Mouse (Mus musculus) left cerebral cortex, adult 11 months (tissue): ENCODE data around the gene Cachd1.

Experiments used
- DNase-seq: peaks from one replicate; pipeline ENCODE4 v3.0.0; 2022; ENCODE audit warnings: low spot score

Gene Cachd1

DNA sequence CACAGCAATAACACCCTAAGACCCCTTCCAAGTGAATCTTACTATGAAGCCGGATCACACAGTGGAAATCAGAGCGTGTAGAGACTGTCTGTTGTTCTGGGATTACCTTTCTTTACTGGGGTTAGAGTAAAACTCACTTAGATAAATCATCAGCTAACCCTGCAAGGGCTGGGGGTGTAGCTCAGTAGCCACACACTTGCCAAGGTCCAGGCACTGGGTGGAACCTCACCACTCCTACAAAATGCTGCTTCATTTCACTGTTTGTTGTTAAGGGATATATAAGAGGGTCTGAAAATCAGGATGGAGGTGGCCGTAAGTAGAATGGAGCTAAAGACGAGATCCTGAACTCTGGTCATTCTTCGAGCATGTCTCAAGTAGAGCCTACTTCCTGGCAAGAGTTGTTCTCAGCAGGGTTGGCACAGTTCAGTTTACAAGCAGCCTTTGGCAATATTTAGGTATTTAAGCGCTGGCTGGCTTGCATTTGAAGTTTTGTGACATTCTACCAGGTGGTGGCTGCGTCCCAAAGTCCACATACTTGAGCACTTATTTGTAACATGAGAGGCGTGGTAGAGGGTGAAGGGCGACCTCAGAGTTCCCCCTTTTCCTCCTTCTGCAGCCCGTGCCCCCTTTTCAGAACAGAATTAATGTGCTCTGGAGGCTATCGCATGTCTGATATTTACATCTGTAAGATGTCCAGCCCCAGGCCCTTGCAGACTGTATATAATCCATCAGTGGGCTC is 146.5 kb downstream of the Cachd1 start:
- no peak for DNase-seq

DNA sequence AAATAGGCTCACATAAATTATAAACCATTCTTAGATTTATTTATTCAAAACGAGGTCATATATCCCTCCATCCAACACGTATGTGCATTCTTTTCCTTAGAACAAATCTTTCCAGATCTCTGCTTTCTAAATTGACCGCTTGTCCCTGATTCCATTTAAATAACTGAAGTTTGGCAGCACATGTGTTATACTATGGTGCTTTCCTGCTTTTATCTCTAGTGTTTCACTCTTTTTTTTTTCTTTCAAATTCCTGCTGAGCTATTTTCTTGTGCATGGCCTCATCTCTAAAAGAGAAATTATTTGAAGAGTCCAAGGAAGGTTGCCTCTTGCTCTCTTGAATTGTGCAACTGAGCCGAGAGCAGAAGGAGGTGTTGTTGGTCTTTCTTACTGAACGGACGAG is 147.1 kb downstream of the Cachd1 start:
- DNase-seq, result no peak

DNA sequence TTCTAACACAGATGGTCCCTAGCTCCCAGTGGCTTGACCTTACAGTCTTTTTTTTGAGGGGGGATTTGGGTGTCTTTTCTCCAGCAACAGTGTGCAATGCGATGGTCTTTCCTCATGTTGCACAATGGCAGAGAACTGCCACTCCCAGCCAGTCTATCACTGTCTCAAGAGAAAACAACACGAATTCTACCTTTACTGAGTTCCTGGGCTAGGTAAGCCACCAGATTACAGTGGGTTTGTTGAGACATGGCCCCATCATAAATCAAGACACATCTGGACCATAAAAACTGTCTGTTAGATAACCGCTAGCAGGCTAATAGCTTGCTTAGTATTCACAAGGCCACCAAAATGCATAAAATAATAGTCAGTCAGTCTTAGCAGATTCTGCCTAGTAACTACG is 147.8 kb downstream of the Cachd1 start:
- DNase-seq, result no peak

DNA sequence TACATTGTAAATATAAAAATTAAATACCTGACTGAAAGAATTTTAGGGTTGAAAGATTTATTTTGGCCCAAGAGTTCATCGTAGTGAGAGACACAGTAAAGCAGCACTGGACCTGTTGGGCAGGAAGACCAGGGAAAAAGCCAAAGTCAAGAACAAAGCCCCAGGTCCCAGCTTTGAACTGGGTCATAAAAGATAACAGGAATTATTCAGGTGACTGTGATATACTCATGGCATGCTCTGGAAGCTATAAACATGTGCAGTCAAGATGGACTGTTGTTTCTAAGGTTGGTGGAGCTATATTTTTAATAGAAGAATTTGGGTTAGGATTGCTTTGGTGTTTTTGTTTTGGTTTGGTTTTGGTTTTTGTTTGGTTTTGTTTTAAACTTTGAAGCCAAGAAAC is 148.7 kb downstream of the Cachd1 start:
- no peak for DNase-seq

DNA sequence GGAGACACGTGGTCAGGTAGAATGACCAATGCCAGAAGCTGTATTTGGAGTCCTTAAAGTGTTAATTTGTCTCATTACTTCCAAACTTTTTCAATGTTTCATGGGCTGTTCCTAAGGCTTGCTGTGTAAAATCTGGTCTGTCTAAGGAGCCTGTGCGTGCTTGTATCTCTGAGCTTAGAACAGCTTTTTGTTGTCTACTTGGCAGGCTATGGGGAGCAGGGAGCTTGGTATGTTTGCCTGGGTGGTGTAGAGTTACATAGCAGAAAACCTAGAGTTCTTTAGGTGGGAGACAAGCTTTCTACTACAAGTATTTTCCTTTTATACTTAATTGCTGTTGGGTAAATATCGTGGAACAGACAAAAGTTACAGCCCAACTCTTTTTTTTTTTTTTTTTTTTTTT is 150.1 kb downstream of the Cachd1 start:
- no peak for DNase-seq

DNA sequence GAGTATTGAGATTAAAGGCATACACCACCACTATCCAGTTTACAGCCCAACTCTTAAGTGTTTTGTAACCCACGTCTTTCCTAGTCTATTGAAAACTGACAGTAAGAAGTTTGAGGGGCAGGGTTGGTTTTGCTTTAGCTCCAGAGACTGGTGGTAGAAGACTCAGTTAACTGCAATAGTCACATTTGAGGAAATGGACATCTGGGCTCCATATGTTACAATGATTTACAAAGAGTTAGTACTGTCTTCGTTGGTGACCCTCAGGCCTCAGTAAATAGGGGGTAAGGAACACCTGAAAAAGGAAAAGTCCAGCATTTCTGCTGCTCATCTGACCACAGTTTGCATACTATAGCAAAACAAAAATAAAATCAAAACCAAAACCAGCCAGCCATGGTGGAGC is 150.6 kb downstream of the Cachd1 start:
- no peak for DNase-seq

DNA sequence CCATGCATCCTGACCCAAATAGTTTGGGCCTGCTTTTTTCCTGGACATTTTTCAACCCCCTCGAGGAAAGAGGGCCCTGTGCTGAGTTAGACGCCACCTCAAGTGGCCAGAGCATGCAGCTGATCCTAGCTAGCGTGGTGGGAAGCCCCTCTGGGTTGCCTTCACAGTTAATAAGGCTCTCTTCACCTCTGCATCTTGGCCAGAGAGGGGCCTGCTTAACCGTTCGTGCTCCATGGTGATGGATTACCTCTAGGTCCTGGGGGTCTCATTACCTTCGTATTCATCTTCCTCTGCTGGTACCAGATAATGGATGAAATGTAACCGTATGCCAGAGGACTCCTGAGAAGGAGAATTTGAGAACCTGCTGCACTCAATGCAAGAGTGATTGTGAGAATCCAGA is 167.2 kb downstream of the Cachd1 start:
- no peak for DNase-seq

DNA sequence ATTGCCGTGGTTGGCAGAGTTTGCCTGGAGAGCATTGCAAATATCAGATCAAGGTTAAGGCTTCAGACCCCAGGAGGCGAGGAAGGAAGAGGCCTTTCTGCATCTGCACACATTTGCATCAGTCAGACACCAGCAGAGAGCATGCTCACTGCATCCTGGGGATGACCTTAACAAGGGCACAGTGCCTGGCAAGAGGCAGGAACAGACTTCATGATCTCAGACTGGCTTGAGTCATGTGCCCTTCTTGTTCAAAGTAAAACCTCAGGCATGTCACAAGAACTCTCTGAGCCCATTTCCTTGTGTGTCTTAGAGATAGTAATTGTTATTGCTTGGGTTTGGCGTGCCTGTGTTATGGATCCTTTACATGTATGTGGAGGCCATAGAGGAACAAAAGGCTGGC is 167.8 kb downstream of the Cachd1 start:
- no peak for DNase-seq

DNA sequence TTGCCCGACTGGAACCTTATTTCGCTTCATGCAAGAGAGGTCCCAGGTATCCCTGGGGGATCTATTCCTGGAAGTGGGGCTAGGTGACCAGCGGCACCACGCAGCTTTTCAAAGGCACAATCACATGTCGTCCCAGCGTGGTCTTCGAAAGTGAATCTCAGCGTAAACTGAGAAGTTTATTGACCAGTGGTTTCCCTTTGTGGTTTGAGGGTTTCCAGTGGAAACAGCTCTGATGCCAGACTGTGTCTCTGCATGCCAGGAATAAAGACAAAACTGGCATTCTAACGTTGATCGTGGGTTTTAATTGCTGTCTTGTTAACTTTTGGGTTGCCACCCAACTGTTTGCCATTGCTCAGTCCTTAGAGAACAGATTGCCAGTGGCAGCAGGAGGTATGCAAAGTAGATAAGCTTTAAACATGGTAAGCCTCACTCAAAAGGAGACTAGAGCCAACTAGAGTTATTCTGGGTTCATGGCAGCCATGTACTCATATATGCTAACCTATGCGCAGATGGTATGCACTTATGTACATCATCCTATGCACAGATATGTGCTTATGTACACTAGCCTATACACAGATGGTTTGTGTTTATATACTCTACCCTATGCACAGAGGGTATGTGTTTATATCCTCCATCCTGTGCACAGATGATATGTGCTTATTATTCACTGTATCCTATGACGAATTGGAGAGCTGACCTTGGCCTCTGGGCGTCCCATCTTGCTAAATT is 168.9 kb downstream of the Cachd1 start:
- DNase-seq, result no peak

DNA sequence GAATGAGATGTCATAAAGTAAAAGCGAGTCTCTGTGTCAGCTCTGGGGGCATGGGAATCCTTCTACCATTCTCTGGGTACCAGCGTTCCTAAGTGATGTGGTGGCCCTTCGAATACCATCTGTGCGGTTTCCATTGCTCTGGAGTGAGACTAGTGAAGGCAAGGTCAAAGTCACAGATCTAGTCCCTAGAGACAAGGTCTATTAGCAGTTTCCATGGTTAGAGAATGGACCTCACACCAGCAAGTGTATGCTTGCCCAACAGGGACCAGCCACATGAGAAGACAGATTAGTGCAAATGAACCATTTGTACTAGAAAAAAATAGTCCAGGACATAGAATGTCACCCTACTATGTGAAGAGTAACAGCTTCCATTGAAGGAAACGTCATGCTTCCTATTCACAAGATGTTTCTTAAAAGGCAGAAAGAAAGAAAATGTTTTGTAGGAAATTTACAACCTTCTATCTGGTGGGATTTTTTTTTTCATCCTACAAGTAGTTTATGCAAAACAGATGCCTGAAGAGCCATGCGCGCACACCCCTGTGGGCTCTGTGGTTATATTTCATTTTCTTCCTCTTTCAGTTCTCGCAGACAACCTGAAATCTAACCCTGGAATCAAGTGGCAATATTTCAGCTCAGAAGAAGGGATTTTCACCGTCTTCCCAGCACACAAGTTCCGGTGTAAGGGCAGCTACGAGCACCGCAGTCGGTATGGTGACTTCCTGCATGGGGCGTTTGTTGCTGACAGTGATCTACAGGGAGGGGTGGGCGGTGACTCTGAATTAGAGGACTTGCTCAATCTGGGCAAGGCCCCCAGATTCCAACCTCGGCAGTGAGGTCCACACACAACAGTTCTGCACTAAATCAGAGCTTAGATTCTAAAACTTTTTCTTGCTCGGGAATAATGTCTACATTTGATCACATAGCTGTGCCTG is 172.3 kb downstream of the Cachd1 start:
- no peak for DNase-seq

DNA sequence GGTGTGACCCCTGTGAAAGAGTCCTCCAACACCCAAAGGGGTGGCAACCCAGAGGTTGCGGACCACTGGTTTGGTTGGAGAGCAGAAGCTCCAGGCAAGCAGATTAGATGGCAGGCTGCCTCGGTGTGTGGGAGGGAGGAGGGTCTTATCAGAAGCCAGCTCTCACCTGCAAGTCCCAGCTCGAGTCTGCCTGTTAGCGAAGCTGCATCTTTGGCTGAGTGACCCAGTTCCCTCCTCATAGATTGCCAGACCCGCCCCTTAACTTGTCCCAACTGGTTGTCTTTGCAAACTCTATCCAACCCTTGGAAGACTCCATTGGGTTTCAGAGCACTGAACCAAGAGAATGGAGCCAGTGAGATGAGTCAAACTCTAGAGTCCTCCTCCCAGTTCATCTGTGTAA is 173.8 kb downstream of the Cachd1 start:
- no peak for DNase-seq

DNA sequence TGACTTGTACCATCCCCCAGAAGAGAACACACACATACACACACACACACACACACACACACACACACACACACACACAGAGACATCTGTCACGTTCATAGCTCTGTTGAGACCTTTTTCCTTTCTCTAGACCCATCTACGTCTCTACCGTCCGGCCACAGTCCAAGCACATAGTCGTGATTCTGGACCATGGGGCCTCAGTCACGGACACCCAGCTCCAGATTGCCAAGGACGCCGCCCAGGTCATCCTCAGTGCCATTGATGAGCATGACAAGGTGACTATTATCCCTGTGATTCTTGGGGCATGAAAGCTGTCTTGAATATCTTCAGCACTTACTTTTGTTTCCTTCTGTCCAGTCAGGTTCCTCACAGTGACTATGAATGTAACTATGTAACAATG is 175.4 kb downstream of the Cachd1 start:
- no peak for DNase-seq

DNA sequence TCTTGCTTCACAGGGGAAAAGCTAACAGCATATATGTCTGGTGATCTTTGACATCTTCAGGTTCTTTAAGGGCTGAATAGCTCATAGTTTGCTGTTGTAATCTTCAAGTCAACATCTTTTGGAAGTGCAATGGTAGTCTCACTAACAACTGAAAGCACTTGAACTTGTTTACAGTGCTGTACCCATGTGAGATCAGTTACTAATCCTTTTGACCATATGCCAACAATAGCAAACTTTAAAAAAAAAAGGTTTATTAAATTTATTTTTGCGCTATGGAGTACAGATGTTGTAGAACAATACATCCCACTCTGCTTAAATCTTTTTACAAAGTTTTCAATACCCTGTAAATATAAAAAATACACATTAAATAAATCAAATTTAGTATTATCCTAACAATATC is 186.9 kb downstream of the Cachd1 start:
- DNase-seq, result no peak

DNA sequence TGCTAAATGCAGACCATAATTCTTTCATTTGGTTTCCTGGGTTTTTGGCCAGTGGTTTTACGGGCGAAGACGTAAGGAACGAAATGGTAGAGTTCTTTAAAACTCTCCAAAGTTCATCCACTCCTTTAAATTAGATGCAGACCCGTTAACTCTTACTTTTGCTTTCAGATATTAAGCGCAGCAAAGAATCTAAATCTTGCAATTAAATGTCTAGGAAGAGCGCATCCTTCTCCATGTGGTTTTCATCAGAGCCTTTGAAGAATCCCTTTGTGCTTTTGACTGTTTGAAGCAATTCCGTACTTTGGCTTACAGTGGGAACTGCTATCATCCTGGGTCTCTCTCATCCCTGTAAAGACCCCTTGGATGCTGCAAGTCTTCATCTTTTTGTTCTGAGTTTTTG is 187.3 kb downstream of the Cachd1 start:
- DNase-seq, result no peak

DNA sequence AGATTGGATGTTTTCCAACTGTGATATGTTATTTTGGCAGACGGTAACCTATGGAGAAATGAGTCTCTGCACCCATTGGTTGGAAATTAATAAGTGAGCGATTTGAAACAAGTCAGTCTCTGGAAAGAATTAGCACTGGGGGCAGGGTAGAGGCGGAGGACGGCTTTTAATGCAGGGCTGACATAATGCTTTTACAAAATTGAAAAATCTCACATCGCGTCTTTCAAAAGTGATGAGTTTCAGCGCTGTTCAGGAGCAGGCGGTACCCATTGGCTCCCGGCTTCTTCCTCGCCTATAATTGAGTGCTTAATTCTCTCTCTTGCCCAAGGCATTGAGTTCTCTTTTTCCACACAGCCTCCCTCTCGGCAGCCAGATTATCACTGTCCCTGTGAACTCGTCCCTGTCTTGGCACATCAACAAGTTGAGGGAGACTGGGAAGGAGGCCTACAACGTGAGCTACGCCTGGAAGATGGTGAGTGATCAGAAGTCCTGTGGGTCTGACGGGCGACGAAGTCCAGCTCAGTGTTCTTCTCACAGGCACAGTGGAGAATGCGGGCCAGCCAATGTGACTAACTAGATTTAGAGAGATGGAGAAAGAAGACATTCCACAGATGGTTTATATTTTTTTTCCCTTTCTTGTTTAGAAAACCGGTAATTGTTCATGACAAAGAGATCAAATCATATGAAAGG is 191.4 kb downstream of the Cachd1 start:
- DNase-seq, result no peak

DNA sequence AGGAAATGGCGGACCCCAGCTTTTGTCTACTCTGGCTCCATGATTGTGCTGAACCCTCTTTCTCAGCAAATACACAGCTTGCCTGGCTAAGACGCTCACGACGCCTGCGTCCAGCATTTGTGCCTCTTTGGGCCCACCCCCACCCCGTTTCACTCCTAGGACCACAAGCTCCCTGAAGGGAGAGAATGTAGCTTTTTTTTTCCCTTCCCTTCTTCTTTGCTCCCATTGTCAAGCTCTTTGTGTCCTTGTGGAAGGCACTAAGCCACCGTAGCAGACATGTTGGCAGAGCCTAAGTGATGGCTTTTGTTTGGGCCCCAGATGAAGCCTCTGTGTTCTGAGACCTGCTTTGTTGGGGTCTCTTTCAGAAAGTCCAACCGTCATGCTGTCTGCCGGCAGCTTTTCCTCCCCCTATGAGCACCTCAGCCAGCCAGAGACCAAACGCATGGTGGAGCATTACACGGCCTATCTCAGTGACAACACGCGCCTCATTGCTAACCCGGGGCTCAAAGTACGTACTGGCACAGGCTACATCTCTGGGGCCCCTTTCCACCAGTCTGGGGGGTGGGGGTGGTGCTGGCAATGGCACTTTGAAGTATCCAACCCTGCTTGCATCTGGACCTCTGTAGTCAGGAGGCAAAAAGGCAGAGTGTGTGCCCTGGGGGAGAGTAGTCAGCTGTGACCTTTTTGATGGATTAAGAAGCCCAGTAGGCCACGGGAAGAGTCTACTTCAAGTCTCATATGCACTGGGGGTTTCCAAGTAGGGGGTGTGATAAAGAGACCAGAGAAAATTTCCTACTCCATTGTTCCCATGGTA is 197.4 kb downstream of the Cachd1 start:
- DNase-seq, result no peak

DNA sequence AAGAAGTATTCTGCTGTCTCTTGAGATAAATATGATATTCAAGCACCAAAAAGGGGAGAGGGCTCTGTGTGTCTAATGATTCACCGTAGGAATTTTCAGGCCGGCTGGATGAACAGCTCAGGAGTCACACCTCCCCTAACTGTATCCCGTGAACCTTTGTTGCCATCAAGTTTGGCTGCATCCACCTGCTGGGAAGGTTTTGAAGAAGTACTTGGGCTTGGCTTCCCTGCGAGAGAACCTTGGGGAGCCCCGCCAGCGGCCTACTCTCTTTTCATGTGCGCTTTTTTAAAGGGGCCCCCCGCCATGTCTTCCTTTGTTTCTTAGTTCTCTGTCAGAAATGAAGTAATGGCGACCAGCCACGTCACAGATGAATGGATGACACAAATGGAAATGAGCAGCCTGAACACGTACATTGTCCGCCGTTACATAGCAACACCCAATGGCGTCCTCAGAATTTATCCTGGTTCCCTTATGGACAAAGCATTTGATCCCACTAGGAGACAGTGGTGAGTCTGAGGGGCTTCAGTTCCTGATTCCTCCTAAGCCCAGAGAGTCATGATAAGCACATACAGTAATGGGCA is 198.1 kb downstream of the Cachd1 start:
- no peak for DNase-seq

DNA sequence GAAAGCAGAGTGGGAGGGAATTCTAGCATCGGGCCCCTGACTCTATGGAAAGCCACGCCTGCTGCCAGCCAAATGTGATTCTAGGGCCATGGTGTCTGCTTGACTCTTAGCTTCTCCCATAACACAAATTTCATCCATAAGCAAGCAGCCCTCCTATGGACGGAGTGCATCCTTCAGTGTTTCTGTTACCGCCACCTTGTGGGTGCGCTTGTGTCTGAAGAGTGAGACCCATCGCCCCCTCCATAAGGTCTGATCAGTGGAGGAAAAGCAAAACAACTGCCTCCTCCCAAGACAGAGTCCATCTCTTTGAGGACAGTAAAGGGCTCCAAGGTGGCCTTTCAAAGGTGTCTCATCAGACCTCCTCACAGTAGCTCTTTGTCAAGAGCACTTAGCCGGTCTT is 201.0 kb downstream of the Cachd1 start:
- DNase-seq, result no peak

DNA sequence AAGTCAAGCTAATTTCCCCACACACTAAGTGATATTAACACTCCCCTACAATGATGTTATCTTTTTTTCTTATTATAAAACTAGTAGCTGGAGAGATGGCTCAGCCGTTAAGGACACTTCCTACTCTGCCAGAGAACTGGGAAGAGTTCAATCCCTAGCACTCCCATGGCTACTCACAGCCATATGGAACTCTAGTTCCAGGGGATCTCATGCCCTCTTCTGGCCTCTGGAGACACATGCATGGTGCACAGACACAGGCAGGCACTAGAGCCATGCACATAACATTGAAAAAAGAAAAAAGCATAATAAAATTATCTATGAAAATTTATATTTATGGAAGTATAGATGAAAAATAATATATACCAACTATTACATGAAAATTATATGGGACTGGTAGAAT is 210.7 kb downstream of the Cachd1 start:
- DNase-seq, result no peak

DNA sequence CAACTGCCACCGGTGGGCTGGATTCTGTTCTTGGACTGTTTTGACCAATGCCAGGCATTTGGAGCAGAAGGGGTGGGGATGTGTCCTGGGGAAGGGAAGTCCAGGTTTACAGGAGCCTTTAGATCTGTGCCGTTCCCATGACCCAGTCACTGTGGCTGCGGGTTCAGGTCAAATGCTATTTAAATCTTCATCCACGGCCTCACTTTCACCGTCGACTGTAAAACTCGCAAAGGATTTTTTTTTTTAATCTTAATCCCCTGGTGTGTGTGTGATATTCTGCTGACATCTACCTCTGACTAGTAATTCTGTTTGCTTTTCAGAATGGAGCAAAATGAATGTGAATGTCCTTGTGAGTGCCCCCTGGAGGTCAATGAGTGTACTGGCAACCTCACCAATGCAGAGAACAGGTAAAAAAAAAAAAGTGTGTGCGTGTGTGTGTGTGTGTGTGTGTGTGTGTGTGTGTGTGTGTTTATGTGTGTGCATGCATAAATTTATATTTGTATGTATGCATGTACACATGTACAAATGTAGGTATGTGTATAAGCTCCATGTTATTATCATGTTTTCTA is 211.8 kb downstream of the Cachd1 start:
- no peak for DNase-seq

DNA sequence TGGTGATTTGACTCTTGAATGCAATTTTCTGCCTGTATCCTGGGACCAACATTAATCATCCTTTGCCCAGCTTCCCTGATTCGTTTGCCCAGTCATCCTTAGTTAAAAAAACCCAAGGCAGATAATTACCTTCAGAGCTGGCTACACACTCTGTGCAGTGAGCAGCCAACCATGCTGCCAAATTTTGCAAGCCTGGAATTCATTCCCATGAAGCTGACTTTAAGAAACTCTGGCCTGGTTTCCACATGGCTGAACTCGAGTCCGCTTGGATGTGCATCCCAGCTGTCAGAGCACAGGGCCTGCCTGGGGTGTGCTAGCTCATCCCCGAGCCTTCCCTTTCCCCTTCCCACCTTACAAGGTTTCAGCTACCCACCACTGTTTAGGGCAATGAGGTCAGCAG is 214.5 kb downstream of the Cachd1 start:
- DNase-seq, result no peak
